Mouse (Mus musculus): ENCODE results near the gene Ube2j1. TPM values are rescaled to one million over a fixed set of nuclear protein-coding genes. Genes with fewer than 3 reads are reported as not detected.

Gene Ube2j1
- 33.7 and 34.8 TPM in 2 replicates for polyA plus RNA-seq (2015; fragmentation: Nextera tagmentation; extraction: Ambion mirVana)

GRCm38 (mm10) chr4:33031195-33031960 lies at the start of gene Ube2j1:
Gene Ube2j1 (plus strand): TSS chr4:33031416.

GRCm38 (mm10) chr4:32982716-32983175 lies 48.5 kb upstream of the Ube2j1 start, which contains the start of gene Rragd:
Gene Rragd (plus strand): TSS chr4:32983037.

GRCm38 (mm10) chr4:33062981-33063380 lies 31.8 kb downstream of the Ube2j1 start, which contains the start of gene Gabrr2:
Gene Gabrr2 (plus strand): TSS chr4:33062999.

Other genes with a start within 250 kb of the Ube2j1 start
- gene Lyrm2, start 231.2 kb upstream of the Ube2j1 start, polyA plus RNA-seq (2015; fragmentation: Nextera tagmentation; extraction: Ambion mirVana): 65.0 and 69.7 TPM in 2 replicates
- gene Ankrd6, start 80.6 kb upstream of the Ube2j1 start, polyA plus RNA-seq (2015; fragmentation: Nextera tagmentation; extraction: Ambion mirVana): 1.5 and 1.6 TPM in 2 replicates
- gene Rragd, start 48.4 kb upstream of the Ube2j1 start, polyA plus RNA-seq (2015; fragmentation: Nextera tagmentation; extraction: Ambion mirVana): 2.2 and 3.7 TPM in 2 replicates
- not detected in 2 replicates for gene Gabrr2, start 31.6 kb downstream of the Ube2j1 start, polyA plus RNA-seq (2015; fragmentation: Nextera tagmentation; extraction: Ambion mirVana)
- not detected in 2 replicates for gene Gabrr1, start 101.1 kb downstream of the Ube2j1 start, polyA plus RNA-seq (2015; fragmentation: Nextera tagmentation; extraction: Ambion mirVana)
- gene Pm20d2, start 158.3 kb downstream of the Ube2j1 start, polyA plus RNA-seq (2015; fragmentation: Nextera tagmentation; extraction: Ambion mirVana): 0.32 and 0.35 TPM in 2 replicates
- gene Srsf12, start 177.6 kb downstream of the Ube2j1 start, polyA plus RNA-seq (2015; fragmentation: Nextera tagmentation; extraction: Ambion mirVana): 0.71 and 0.84 TPM in 2 replicates

Measured in spleen, postnatal 0 days (tissue).